14 mouse cellular contexts compared by ENCODE assay signal in the genomic region with DNA sequence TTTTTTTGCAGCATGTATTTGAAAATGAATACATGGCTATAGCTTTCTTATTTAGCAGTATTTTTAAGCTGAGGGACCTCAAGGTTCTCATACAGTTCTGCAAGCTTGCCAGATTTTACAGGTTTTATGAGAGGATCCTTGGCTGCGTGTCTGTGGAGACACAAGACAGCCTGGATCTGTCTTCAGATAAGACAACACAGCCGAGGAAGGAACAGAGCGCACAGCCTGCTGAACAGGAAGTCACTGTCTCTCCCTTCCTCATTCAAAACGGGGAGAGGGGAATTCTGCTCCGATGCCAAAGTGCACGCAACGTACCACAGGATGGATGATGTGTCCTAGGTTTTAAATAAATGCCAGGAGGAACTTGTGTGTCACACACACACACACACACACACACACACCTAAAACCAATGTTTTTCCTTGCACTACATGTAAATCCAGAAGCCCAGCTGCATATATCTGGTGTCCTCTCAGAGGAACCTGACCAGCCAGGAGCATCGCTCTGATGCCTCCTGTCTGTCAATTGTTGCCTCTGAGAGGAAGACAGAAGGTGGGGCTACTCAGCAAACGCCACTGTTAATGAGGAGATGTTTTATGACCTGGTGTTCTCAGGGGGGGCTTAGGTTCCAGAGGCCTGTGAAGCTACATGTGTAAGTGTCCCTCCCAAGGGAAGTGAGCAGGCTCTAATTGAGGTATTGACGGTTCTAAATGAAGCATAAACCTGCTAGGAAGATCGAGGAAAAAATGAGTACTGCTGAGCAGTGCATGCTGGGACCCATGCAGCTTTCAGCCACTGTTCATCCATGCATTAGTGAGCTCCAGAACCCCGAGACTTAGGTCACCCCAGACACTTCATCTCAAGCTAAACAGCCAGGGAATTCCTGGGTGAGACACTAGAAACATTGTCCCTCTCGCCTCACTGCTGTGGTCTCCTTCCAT.
DNase-seq lines count a peak whose midpoint lies in the region; ATAC-seq and TF ChIP-seq lines count a peak whose summit lies in the region.
"Had no signal": no experiment of that assay in that cellular context is flagged by ENCODE, and none has a peak within 500 bp of the region (broad histone marks: within the 10 kb centered on the region; RNA-seq: fewer than 3 reads in every experiment).

No protein-coding gene starts in this region.

- TF ChIP-seq CTCF in midbrain, postnatal 0 days (IDR thresholded peaks at IDR 0.05) = no peak; the same call in 1 of the 2 replicates

- no peak overlapping the region for H3K27ac ChIP-seq in forebrain, embryonic 12.5 days
- H3K27ac ChIP-seq in forebrain, embryonic 10.5 days = no peak overlapping the region
- H3K27ac ChIP-seq in hindbrain, embryonic 13.5 days = peak overlapping the region; percentile 61
- H3K27ac ChIP-seq in midbrain, postnatal 0 days (ENCODE audit: low read depth, low read length) = peak overlapping the region; percentile 65
- H3K27ac ChIP-seq: heart, embryonic 15.5 days; kidney, embryonic 15.5 days had no signal

- 0 out of 2 replicates have a peak, but pooled peaks have one; percentile 36 for ATAC-seq in forebrain, embryonic 12.5 days (ENCODE audit: low FRiP score)
- no peak for ATAC-seq in hindbrain, embryonic 13.5 days (ENCODE audit: low FRiP score)
- no peak for ATAC-seq in midbrain, postnatal 0 days (ENCODE audit: low FRiP score)

- no peaks in the 10 kb centered on the region for H3K9me3 ChIP-seq in forebrain, embryonic 12.5 days
- no peaks in the 10 kb centered on the region for H3K9me3 ChIP-seq in forebrain, embryonic 10.5 days
- no peaks in the 10 kb centered on the region for H3K9me3 ChIP-seq in hindbrain, embryonic 13.5 days
- H3K9me3 ChIP-seq in midbrain, postnatal 0 days (ENCODE audit: low read length) = no peaks in the 10 kb centered on the region
- H3K9me3 ChIP-seq: heart, embryonic 15.5 days; kidney, embryonic 15.5 days had no signal

- no peaks in the 10 kb centered on the region for H3K36me3 ChIP-seq in forebrain, embryonic 12.5 days (replicated peaks)
- no peaks in the 10 kb centered on the region for H3K36me3 ChIP-seq in forebrain, embryonic 10.5 days (replicated peaks)
- H3K36me3 ChIP-seq in hindbrain, embryonic 13.5 days = no peaks in the 10 kb centered on the region
- H3K36me3 ChIP-seq in midbrain, postnatal 0 days (ENCODE audit: insufficient read depth, low read length) = no peaks in the 10 kb centered on the region
- H3K36me3 ChIP-seq: heart, embryonic 15.5 days; kidney, embryonic 15.5 days had no signal

- DNase-seq in forebrain, embryonic 10.5 days (ENCODE audit: extremely low spot score, low spot score) = no peak
- DNase-seq in layer of hippocampus, adult 9-11 months = peak; percentile 23
- DNase-seq in layer of hippocampus, adult 9-10 months (ENCODE audit: low spot score) = no peak
- DNase-seq in midbrain, postnatal 0 days (ENCODE audit: low spot score) = no peak
- DNase-seq in ovary, postnatal 36 days (ENCODE audit: low spot score) = no peak
- no peak for DNase-seq in adipocyte (ENCODE audit: low spot score)
- DNase-seq: cerebellum, postnatal 25 days; gastrocnemius, postnatal 25 days; lung, adult 2 months; right cerebral cortex, postnatal 25 days had no signal

- H3K4me1 ChIP-seq in forebrain, embryonic 12.5 days = peaks cover 28% of the 10 kb centered on the region
- peaks cover 28% of the 10 kb centered on the region for H3K4me1 ChIP-seq in forebrain, embryonic 10.5 days
- peaks cover 51% of the 10 kb centered on the region for H3K4me1 ChIP-seq in hindbrain, embryonic 13.5 days (replicated peaks)
- peaks cover 12% of the 10 kb centered on the region; the same call in 1 of the 2 replicates for H3K4me1 ChIP-seq in midbrain, postnatal 0 days (ENCODE audit: insufficient read depth, low read length)
- H3K4me1 ChIP-seq: heart, embryonic 15.5 days had no signal

- peaks cover 15% of the 10 kb centered on the region for H3K27me3 ChIP-seq in forebrain, embryonic 12.5 days
- peaks cover 62% of the 10 kb centered on the region for H3K27me3 ChIP-seq in forebrain, embryonic 10.5 days (ENCODE audit: poor library complexity, severe bottlenecking)
- H3K27me3 ChIP-seq in hindbrain, embryonic 13.5 days = no peaks in the 10 kb centered on the region
- H3K27me3 ChIP-seq in midbrain, postnatal 0 days (ENCODE audit: insufficient read depth, low read length) = no peaks in the 10 kb centered on the region
- H3K27me3 ChIP-seq: heart, embryonic 15.5 days; kidney, embryonic 15.5 days had no signal

- WGBS in forebrain, embryonic 12.5 days = 67% methylated on average over 13 of the region's 13 CpGs
- WGBS in forebrain, embryonic 10.5 days = 68% methylated on average over 13 of the region's 13 CpGs
- 55% methylated on average over 13 of the region's 13 CpGs for WGBS in hindbrain, embryonic 13.5 days
- WGBS in midbrain, postnatal 0 days = 52% methylated on average over 13 of the region's 13 CpGs

- H3K4me3 ChIP-seq in forebrain, embryonic 12.5 days (replicated peaks) = no peak overlapping the region
- H3K4me3 ChIP-seq in forebrain, embryonic 10.5 days = no peak overlapping the region
- no peak overlapping the region for H3K4me3 ChIP-seq in hindbrain, embryonic 13.5 days
- no peak overlapping the region for H3K4me3 ChIP-seq in midbrain, postnatal 0 days (ENCODE audit: low read depth, low read length)
- H3K4me3 ChIP-seq: heart, embryonic 15.5 days; kidney, embryonic 15.5 days had no signal

- no peak overlapping the region for H3K9ac ChIP-seq in forebrain, embryonic 12.5 days
- no peak overlapping the region for H3K9ac ChIP-seq in hindbrain, embryonic 13.5 days
- no peak overlapping the region for H3K9ac ChIP-seq in midbrain, postnatal 0 days (replicated peaks; ENCODE audit: low read length, poor library complexity, severe bottlenecking)
- H3K9ac ChIP-seq: heart, embryonic 15.5 days; kidney, embryonic 15.5 days had no signal

- H3K4me2 ChIP-seq in forebrain, embryonic 12.5 days = no peak overlapping the region
- H3K4me2 ChIP-seq in hindbrain, embryonic 13.5 days = no peak overlapping the region
- H3K4me2 ChIP-seq in midbrain, postnatal 0 days (ENCODE audit: low read depth, low read length, poor library complexity, severe bottlenecking) = no peak overlapping the region
- H3K4me2 ChIP-seq: heart, embryonic 15.5 days; kidney, embryonic 15.5 days had no signal

Comparison
In these comparisons a context has a peak if more than half of its experiments do, and no peak if none do; other contexts are left out.
1. H3K27ac ChIP-seq: peak in hindbrain, embryonic 13.5 days (single experiment) and midbrain, postnatal 0 days (single experiment); none in forebrain, embryonic 12.5 days (single experiment) and forebrain, embryonic 10.5 days (single experiment).